Mouse (Mus musculus) spleen, adult 2 months (tissue): Measurements from ENCODE around the gene Sipa1l2.

Source experiments
- CTCF ChIP-seq: fragments of 200-500 bp; IDR thresholded peaks from 2 replicates; pipeline ENCODE4 v1.5.1; 2011; ENCODE audit warnings: mild to moderate bottlenecking, inconsistent platforms; ENCODE audit not compliant: insufficient read depth, insufficient read length, insufficient replicate concordance; ENCODE audit errors: extremely low read depth
- POLR2A ChIP-seq: fragments of 200-500 bp; IDR thresholded peaks from 2 replicates; pipeline ENCODE4 v1.6.1; 2011; ENCODE audit warnings: low read depth, low read length, inconsistent platforms

GRCm38 (mm10) chr8:125447543-125447942 is 122.1 kb downstream of the Sipa1l2 start:
- TF ChIP-seq POLR2A = no peak
- TF ChIP-seq CTCF = no peak
